Mouse (Mus musculus): ENCODE measurements around the gene Apba2.

Gene Apba2

GRCm38 (mm10) chr7:64586571-64586970, 85.1 kb downstream of the Apba2 start:
- DNase-seq (ENCODE audit: low spot score): no peak

- no peak for DNase-seq (ENCODE audit: low spot score)
Measured at GRCm38 (mm10) chr7:64588636-64589389, 87.3 kb downstream of the Apba2 start.

- no peak for DNase-seq (ENCODE audit: low spot score)
Measured at GRCm38 (mm10) chr7:64595256-64595655, 93.8 kb downstream of the Apba2 start.

- no peak for DNase-seq (ENCODE audit: low spot score)
Measured at GRCm38 (mm10) chr7:64596652-64597051, 95.1 kb downstream of the Apba2 start.

GRCm38 (mm10) chr7:64609866-64610265, 108.4 kb downstream of the Apba2 start:
- DNase-seq (ENCODE audit: low spot score): no peak

- DNase-seq (ENCODE audit: low spot score): no peak
Measured at GRCm38 (mm10) chr7:64610875-64611274, 109.4 kb downstream of the Apba2 start.

- no peak for DNase-seq (ENCODE audit: low spot score)
Measured at GRCm38 (mm10) chr7:64619261-64619660, 117.8 kb downstream of the Apba2 start.

GRCm38 (mm10) chr7:64626494-64626893, 125.0 kb downstream of the Apba2 start:
- DNase-seq (ENCODE audit: low spot score): no peak

- no peak for DNase-seq (ENCODE audit: low spot score)
Measured at GRCm38 (mm10) chr7:64627972-64628655, 126.6 kb downstream of the Apba2 start.

- no peak for DNase-seq (ENCODE audit: low spot score)
Measured at GRCm38 (mm10) chr7:64630697-64631096, 129.2 kb downstream of the Apba2 start.

- DNase-seq (ENCODE audit: low spot score): no peak
Measured at GRCm38 (mm10) chr7:64631131-64631530, 129.6 kb downstream of the Apba2 start.

- no peak for DNase-seq (ENCODE audit: low spot score)
Measured at GRCm38 (mm10) chr7:64631781-64632351, 130.4 kb downstream of the Apba2 start.

- DNase-seq (ENCODE audit: low spot score): no peak
Measured at GRCm38 (mm10) chr7:64633182-64633581, 131.7 kb downstream of the Apba2 start.

GRCm38 (mm10) chr7:64633916-64634315, 132.4 kb downstream of the Apba2 start:
- no peak for DNase-seq (ENCODE audit: low spot score)

GRCm38 (mm10) chr7:64634482-64634881, 133.0 kb downstream of the Apba2 start:
- no peak for DNase-seq (ENCODE audit: low spot score)

- DNase-seq (ENCODE audit: low spot score): no peak
Measured at GRCm38 (mm10) chr7:64638922-64639321, 137.4 kb downstream of the Apba2 start.

GRCm38 (mm10) chr7:64640651-64641050, 139.1 kb downstream of the Apba2 start:
- no peak for DNase-seq (ENCODE audit: low spot score)

GRCm38 (mm10) chr7:64642903-64643302, 141.4 kb downstream of the Apba2 start:
- DNase-seq (ENCODE audit: low spot score): no peak

GRCm38 (mm10) chr7:64645458-64645857, 144.0 kb downstream of the Apba2 start:
- no peak for DNase-seq (ENCODE audit: low spot score)

GRCm38 (mm10) chr7:64646046-64646445, 144.5 kb downstream of the Apba2 start:
- no peak for DNase-seq (ENCODE audit: low spot score)

GRCm38 (mm10) chr7:64648947-64649607, 147.6 kb downstream of the Apba2 start:
- no peak for DNase-seq (ENCODE audit: low spot score)

GRCm38 (mm10) chr7:64651963-64652362, 150.5 kb downstream of the Apba2 start:
- no peak for DNase-seq (ENCODE audit: low spot score)

GRCm38 (mm10) chr7:64656787-64657186, 155.3 kb downstream of the Apba2 start:
- DNase-seq (ENCODE audit: low spot score): no peak
